Mouse (Mus musculus): ENCODE data around the gene Terf2ip. TPM values are rescaled to one million over a fixed set of nuclear protein-coding genes. Genes with fewer than 3 reads are reported as not detected.

Terf2ip gene
- polyA plus RNA-seq, 1 experiment from 2014 or later: 16.7 TPM

- H3K36me3 ChIP-seq (ENCODE audit: control insufficient read depth, insufficient read depth, low read length): peaks cover 5% of the 10 kb centered on the region
- no peak overlapping the region for H3K4me2 ChIP-seq
- no peak overlapping the region for H3K9ac ChIP-seq (ENCODE audit: low read depth, low read length)
- WGBS (ENCODE audit: insufficient replicate concordance): 52% methylated on average over 5 of the region's 5 CpGs
- no peaks in the 10 kb centered on the region for H3K4me1 ChIP-seq (ENCODE audit: control insufficient read depth, insufficient read depth, low read length)
- H3K27me3 ChIP-seq (ENCODE audit: control insufficient read depth, insufficient read depth, low read length): no peaks in the 10 kb centered on the region
- no peak for ATAC-seq (replicated peaks; ENCODE audit: insufficient number of reproducible peaks, low FRiP score, low TSS enrichment)
- no peak overlapping the region for H3K27ac ChIP-seq (ENCODE audit: low read depth, low read length)
- no peak overlapping the region for H3K4me3 ChIP-seq (ENCODE audit: low read depth, low read length)
- H3K9me3 ChIP-seq (replicated peaks; ENCODE audit: control insufficient read depth, low read length): no peaks in the 10 kb centered on the region
Observed at GRCm38 (mm10) chr8:111968991-111969390, 42.2 kb upstream of the Terf2ip start.

GRCm38 (mm10) chr8:111974138-111974537 is 37.1 kb upstream of the Terf2ip start:
- Histone ChIP-seq H3K36me3 (ENCODE audit: control insufficient read depth, insufficient read depth, low read length) (peaks cover 15% of the 10 kb centered on the region), H3K4me1 (ENCODE audit: control insufficient read depth, insufficient read depth, low read length) (no peaks in the 10 kb centered on the region), H3K9me3 (replicated peaks; ENCODE audit: control insufficient read depth, low read length) (no peaks in the 10 kb centered on the region), H3K9ac (ENCODE audit: low read depth, low read length) (no peak overlapping the region), H3K4me2 (no peak overlapping the region), H3K27me3 (ENCODE audit: control insufficient read depth, insufficient read depth, low read length) (no peaks in the 10 kb centered on the region), H3K4me3 (ENCODE audit: low read depth, low read length) (no peak overlapping the region), H3K27ac (ENCODE audit: low read depth, low read length) (no peak overlapping the region)
- ATAC-seq (replicated peaks; ENCODE audit: insufficient number of reproducible peaks, low FRiP score, low TSS enrichment): no peak
- WGBS (ENCODE audit: insufficient replicate concordance): 95% methylated on average over 12 of the region's 12 CpGs

GRCm38 (mm10) chr8:111975706-111976105 is 35.5 kb upstream of the Terf2ip start:
- no peaks in the 10 kb centered on the region for H3K27me3 ChIP-seq (ENCODE audit: control insufficient read depth, insufficient read depth, low read length)
- 90% methylated on average over 2 of the region's 2 CpGs for WGBS (ENCODE audit: insufficient replicate concordance)
- H3K36me3 ChIP-seq (ENCODE audit: control insufficient read depth, insufficient read depth, low read length): peaks cover 15% of the 10 kb centered on the region
- no peak overlapping the region for H3K4me3 ChIP-seq (ENCODE audit: low read depth, low read length)
- no peak overlapping the region for H3K27ac ChIP-seq (ENCODE audit: low read depth, low read length)
- H3K9me3 ChIP-seq (replicated peaks; ENCODE audit: control insufficient read depth, low read length): no peaks in the 10 kb centered on the region
- ATAC-seq (replicated peaks; ENCODE audit: insufficient number of reproducible peaks, low FRiP score, low TSS enrichment): no peak
- H3K9ac ChIP-seq (ENCODE audit: low read depth, low read length): no peak overlapping the region
- H3K4me1 ChIP-seq (ENCODE audit: control insufficient read depth, insufficient read depth, low read length): no peaks in the 10 kb centered on the region
- H3K4me2 ChIP-seq: no peak overlapping the region

- Histone ChIP-seq H3K9me3 (replicated peaks; ENCODE audit: control insufficient read depth, low read length) (no peaks in the 10 kb centered on the region), H3K4me1 (ENCODE audit: control insufficient read depth, insufficient read depth, low read length) (no peaks in the 10 kb centered on the region), H3K9ac (ENCODE audit: low read depth, low read length) (no peak overlapping the region), H3K27ac (ENCODE audit: low read depth, low read length) (no peak overlapping the region), H3K27me3 (ENCODE audit: control insufficient read depth, insufficient read depth, low read length) (no peaks in the 10 kb centered on the region), H3K36me3 (ENCODE audit: control insufficient read depth, insufficient read depth, low read length) (peaks cover 13% of the 10 kb centered on the region), H3K4me3 (ENCODE audit: low read depth, low read length) (no peak overlapping the region), H3K4me2 (no peak overlapping the region)
- ATAC-seq (replicated peaks; ENCODE audit: insufficient number of reproducible peaks, low FRiP score, low TSS enrichment): no peak
- WGBS (ENCODE audit: insufficient replicate concordance): 69% methylated on average over 2 of the region's 2 CpGs
Observed at GRCm38 (mm10) chr8:111976326-111976725, 34.9 kb upstream of the Terf2ip start.

- Histone ChIP-seq H3K9ac (ENCODE audit: low read depth, low read length) (no peak overlapping the region), H3K4me3 (ENCODE audit: low read depth, low read length) (no peak overlapping the region), H3K4me2 (no peak overlapping the region), H3K9me3 (replicated peaks; ENCODE audit: control insufficient read depth, low read length) (no peaks in the 10 kb centered on the region), H3K27me3 (ENCODE audit: control insufficient read depth, insufficient read depth, low read length) (no peaks in the 10 kb centered on the region), H3K4me1 (ENCODE audit: control insufficient read depth, insufficient read depth, low read length) (no peaks in the 10 kb centered on the region), H3K36me3 (ENCODE audit: control insufficient read depth, insufficient read depth, low read length) (peaks cover 19% of the 10 kb centered on the region), H3K27ac (ENCODE audit: low read depth, low read length) (no peak overlapping the region)
- ATAC-seq (replicated peaks; ENCODE audit: insufficient number of reproducible peaks, low FRiP score, low TSS enrichment): no peak
- WGBS (ENCODE audit: insufficient replicate concordance): 73% methylated on average over 10 of the region's 10 CpGs
Observed at GRCm38 (mm10) chr8:111978147-111978546, 33.1 kb upstream of the Terf2ip start.

GRCm38 (mm10) chr8:111982116-111982515 is 29.1 kb upstream of the Terf2ip start:
- H3K27me3 ChIP-seq (ENCODE audit: control insufficient read depth, insufficient read depth, low read length): no peaks in the 10 kb centered on the region
- H3K4me3 ChIP-seq (ENCODE audit: low read depth, low read length): no peak overlapping the region
- ATAC-seq (replicated peaks; ENCODE audit: insufficient number of reproducible peaks, low FRiP score, low TSS enrichment): no peak
- WGBS (ENCODE audit: insufficient replicate concordance): 77% methylated on average over 7 of the region's 7 CpGs
- no peak overlapping the region for H3K27ac ChIP-seq (ENCODE audit: low read depth, low read length)
- peaks cover 15% of the 10 kb centered on the region for H3K36me3 ChIP-seq (ENCODE audit: control insufficient read depth, insufficient read depth, low read length)
- no peak overlapping the region for H3K4me2 ChIP-seq
- no peak overlapping the region for H3K9ac ChIP-seq (ENCODE audit: low read depth, low read length)
- H3K9me3 ChIP-seq (replicated peaks; ENCODE audit: control insufficient read depth, low read length): no peaks in the 10 kb centered on the region
- 0 out of 2 replicates have a peak, but pooled peaks cover 4% of the 10 kb centered on the region for H3K4me1 ChIP-seq (ENCODE audit: control insufficient read depth, insufficient read depth, low read length)

- H3K27ac ChIP-seq (ENCODE audit: low read depth, low read length): no peak overlapping the region
- no peaks in the 10 kb centered on the region for H3K9me3 ChIP-seq (replicated peaks; ENCODE audit: control insufficient read depth, low read length)
- H3K4me1 ChIP-seq (ENCODE audit: control insufficient read depth, insufficient read depth, low read length): 0 out of 2 replicates have a peak, but pooled peaks cover 4% of the 10 kb centered on the region
- peak; percentile 57; the same call in 1 of the 2 replicates for ATAC-seq (replicated peaks; ENCODE audit: insufficient number of reproducible peaks, low FRiP score, low TSS enrichment)
- H3K27me3 ChIP-seq (ENCODE audit: control insufficient read depth, insufficient read depth, low read length): no peaks in the 10 kb centered on the region
- no peak overlapping the region for H3K4me3 ChIP-seq (ENCODE audit: low read depth, low read length)
- WGBS (ENCODE audit: insufficient replicate concordance): 53% methylated on average over 10 of the region's 10 CpGs
- no peak overlapping the region for H3K9ac ChIP-seq (ENCODE audit: low read depth, low read length)
- peaks cover 20% of the 10 kb centered on the region for H3K36me3 ChIP-seq (ENCODE audit: control insufficient read depth, insufficient read depth, low read length)
- no peak overlapping the region for H3K4me2 ChIP-seq
Observed at GRCm38 (mm10) chr8:111984511-111984910, 26.7 kb upstream of the Terf2ip start.

- Histone ChIP-seq H3K4me1 (ENCODE audit: control insufficient read depth, insufficient read depth, low read length) (peaks cover 6% of the 10 kb centered on the region; the same call in 1 of the 2 replicates), H3K4me2 (no peak overlapping the region), H3K4me3 (ENCODE audit: low read depth, low read length) (no peak overlapping the region), H3K27me3 (ENCODE audit: control insufficient read depth, insufficient read depth, low read length) (no peaks in the 10 kb centered on the region), H3K9ac (ENCODE audit: low read depth, low read length) (no peak overlapping the region), H3K9me3 (replicated peaks; ENCODE audit: control insufficient read depth, low read length) (no peaks in the 10 kb centered on the region), H3K27ac (ENCODE audit: low read depth, low read length) (no peak overlapping the region), H3K36me3 (ENCODE audit: control insufficient read depth, insufficient read depth, low read length) (peaks cover 19% of the 10 kb centered on the region)
- ATAC-seq (replicated peaks; ENCODE audit: insufficient number of reproducible peaks, low FRiP score, low TSS enrichment): no peak
- WGBS (ENCODE audit: insufficient replicate concordance): 25% methylated on average over 7 of the region's 7 CpGs
Observed at GRCm38 (mm10) chr8:111989911-111990310, 21.3 kb upstream of the Terf2ip start.

- H3K4me3 ChIP-seq (ENCODE audit: low read depth, low read length): peak overlapping the region; percentile 68
Observed at GRCm38 (mm10) chr8:111991278-111991677, 19.9 kb upstream of the Terf2ip start.

More at GRCm38 (mm10) chr8:111991278-111991677, 19.9 kb upstream of the Terf2ip start:
- H3K4me2 ChIP-seq: peak overlapping the region; percentile 72
- peaks cover 6% of the 10 kb centered on the region; the same call in 1 of the 2 replicates for H3K4me1 ChIP-seq (ENCODE audit: control insufficient read depth, insufficient read depth, low read length)
- peaks cover 29% of the 10 kb centered on the region for H3K36me3 ChIP-seq (ENCODE audit: control insufficient read depth, insufficient read depth, low read length)
- ATAC-seq (replicated peaks; ENCODE audit: insufficient number of reproducible peaks, low FRiP score, low TSS enrichment): no peak
- no peaks in the 10 kb centered on the region for H3K27me3 ChIP-seq (ENCODE audit: control insufficient read depth, insufficient read depth, low read length)
- peak overlapping the region; percentile 76 for H3K9ac ChIP-seq (ENCODE audit: low read depth, low read length)
- H3K9me3 ChIP-seq (replicated peaks; ENCODE audit: control insufficient read depth, low read length): no peaks in the 10 kb centered on the region
- no peak overlapping the region for H3K27ac ChIP-seq (ENCODE audit: low read depth, low read length)
- 63% methylated on average over 8 of the region's 8 CpGs for WGBS (ENCODE audit: insufficient replicate concordance)
